Mouse (Mus musculus) megakaryocyte, adult 5-6 weeks (primary cell): ENCODE data around the gene Gmeb2. TPM values are rescaled to one million over a fixed set of nuclear protein-coding genes. Genes with fewer than 3 reads are reported as not detected.
A peak's percentile ranks its signal among the peaks of the same experiment; 100 is the strongest.

Experiments used
- ATAC-seq: 2 replicates; pipeline ENCODE4 v1.8.0; 2016; ENCODE audit warnings: mild to moderate bottlenecking, inconsistent platforms; ENCODE audit not compliant: poor library complexity, severe bottlenecking
- total RNA-seq, 2 experiments: library from RNA; stranded (forward) in 1 of 2; stranded (reverse) in 1 of 2; fragments of 153-499, 151-499 nt in 1 of 2; fragments of 221-1000, 200-1000 nt in 1 of 2; gene quantifications; 2 replicates each; pipeline versions ENCODE4 v1.2.3 to v1.2.4; 2015 to 2017

The Gmeb2 gene
- total RNA-seq, 2 experiments from 2014 or later = 12.5 to 13.4 TPM

DNA sequence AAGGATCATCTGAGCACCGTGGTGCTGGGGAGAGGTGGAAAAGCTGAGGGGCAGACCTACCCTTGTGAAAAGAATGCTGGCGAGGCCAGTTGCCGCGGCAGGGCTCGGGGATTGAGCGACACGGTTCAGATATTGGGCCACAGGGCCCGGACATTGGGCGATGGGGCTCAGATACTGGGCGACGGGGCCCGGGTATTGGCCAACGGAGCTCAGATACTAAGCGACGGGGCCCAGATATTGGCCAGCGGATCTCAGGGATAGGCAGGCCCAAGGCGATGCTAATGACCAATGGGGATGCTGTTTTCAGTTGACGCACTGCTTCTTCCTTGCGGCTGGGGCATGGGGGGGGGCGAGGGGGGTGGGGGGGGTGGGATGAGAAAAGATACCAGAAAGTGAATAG, 56.7 kb downstream of the Gmeb2 start:
- ATAC-seq = no peak

DNA sequence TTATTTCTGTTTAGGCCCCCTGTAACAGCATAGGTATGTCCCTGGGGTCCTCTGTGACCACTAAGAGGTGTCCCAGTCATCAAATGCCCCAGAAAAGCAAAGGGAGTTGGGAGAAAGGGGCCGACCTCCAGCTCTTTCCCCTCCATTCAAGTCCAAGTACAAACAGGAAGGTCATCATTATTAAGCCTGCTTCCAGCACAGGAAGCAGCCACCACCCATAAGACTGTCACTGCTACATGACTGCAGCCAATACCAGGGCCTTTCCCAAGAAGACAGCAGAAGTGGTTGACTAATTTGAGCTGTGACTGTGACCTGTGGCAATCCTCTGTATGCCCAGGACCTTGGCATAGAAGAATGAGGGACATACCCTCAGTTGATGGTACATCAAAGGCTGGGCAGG, 59.5 kb downstream of the Gmeb2 start:
- no peak for ATAC-seq

DNA sequence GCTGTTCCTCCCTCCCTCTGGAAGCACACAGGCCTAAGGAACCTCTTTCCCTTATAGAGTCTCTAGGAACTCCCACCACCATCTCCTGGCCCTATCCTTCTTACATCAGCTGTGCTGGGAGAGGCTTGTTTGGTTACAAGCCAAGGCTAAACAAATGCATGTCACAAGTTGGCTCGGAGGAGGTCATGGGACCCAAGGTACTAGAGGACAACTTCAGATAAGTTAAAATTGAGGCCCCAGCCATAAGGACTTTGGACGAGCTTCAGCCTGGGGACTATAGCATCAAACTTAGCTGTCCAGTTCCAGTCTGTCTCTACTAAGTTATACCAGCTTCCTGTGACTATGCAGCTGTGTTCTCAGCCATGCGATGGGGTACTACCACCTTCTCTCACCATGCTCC, 60.7 kb downstream of the Gmeb2 start:
- ATAC-seq = no peak

DNA sequence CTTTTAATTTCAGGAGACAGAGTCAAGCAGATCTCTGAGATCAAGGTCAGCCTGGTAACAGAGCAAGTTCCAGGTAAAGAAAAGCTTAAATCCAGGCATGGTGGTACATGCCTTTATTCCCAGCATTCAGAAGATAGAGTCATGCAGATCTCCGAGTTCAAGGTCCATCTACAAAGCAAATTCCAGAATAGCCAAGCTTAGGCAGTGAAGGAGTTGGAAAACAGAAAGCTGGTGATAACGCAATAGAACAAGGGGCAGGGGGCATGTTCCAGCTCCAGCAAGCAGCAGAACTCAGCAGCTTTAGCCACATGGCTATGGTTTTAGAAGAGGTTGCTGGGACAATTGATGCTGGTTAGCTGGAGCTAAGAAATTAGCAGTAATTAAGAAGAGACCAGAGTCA, 62.8 kb downstream of the Gmeb2 start:
- no peak for ATAC-seq

DNA sequence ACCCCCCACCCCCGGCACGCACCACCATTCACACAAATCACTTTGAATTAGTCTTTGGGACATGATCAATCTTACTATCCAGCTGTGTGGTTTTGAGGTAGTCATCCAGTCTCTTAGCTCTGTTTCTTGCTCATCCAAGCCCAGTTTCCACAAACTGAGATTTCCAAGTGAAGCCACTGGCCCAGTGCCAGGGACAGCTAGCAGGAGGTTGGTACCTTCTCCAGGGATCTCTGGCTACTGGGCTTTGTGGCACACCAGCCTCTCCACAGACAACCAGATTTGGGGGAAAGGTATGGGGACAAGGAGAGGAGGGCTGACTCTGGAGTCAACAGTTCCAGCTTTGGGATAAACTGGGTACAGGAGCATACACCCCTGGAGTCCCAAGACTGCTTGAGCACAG, 67.5 kb downstream of the Gmeb2 start:
- no peak for ATAC-seq

DNA sequence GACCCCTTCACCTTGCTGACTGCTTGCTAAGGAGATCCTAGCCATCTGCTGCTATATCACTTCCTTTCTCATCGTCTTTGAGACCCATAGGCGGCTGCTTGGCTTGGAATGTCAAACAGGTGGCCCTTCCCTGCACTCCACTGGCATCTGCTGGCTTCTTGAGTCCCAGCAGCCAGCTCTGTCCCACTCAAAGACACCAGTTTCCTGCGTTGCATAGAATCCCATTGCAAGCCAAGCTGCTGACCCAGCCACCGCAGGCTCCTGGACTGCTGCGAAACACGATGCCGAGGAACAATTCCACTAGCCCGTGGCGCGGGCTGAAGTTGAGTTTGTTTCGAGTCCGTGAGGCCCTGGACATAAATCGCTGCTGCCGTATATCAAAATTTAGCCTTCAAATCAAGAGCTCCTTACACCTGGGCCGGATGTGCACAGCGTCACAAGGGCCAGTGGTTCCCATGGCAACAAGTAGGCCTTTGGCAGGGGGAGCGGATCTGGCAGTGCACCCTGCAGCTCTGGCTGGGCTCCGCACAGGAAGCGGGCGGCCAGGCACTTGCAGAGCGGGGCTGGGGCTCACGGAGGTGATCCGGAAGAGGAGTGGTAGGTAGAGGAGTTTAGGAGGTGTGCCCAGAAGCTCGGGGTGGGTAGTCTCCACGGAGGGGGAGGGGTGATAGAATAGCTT, 68.2 kb downstream of the Gmeb2 start, which contains the start of gene Fndc11:
TSS of gene Fndc11 (plus strand) at position 476 of the 679 bp plus-strand sequence.
- peak; percentile 96 for ATAC-seq

DNA sequence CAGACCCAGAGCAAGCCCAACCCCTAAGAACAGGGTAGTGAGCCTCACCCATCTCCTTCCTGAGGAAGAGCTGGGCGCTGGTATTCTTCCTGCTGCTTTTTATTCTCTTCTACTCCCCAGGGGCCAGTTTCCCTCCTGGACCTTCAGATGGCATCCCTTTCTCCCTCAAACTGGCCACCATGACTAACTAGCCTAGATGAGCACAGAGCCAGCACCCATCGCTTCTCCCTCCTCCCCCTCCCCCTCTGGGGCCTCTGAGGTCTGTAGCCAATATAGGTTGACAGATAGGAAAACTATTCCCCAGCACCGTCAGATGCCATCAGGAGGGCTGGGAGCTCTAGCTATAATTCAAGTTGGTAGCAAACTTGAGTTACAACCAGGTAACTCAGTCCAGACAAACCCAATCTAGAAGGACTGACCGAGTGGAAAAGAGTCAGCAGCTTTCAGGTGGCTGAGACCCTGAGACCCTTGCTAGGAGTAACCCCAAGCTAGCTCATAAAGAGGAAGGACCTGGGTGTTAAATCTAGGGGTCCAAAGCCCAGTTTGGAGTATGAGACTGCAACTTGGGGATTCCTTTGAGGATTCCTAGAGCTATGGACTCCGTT, 68.9 kb downstream of the Gmeb2 start:
- ATAC-seq = no peak

DNA sequence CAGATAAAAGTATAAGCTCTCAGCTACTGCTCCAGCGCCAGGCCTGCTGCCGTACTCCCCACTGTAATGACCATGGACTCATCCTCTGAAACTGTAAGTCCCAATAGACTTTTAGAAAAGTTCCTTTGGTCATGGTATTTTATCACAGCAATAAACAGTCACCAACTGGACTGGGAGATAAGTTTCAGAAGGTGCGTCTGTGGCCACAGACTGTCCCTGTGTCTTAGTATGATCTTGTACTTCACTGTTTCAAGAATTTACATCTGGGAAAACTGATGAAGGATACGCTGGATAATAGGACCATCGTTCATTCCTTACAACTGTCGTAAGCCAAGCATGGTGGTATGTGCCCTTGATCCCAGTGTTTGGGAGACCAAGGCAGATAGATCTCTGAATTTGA, 71.8 kb downstream of the Gmeb2 start:
- no peak for ATAC-seq

DNA sequence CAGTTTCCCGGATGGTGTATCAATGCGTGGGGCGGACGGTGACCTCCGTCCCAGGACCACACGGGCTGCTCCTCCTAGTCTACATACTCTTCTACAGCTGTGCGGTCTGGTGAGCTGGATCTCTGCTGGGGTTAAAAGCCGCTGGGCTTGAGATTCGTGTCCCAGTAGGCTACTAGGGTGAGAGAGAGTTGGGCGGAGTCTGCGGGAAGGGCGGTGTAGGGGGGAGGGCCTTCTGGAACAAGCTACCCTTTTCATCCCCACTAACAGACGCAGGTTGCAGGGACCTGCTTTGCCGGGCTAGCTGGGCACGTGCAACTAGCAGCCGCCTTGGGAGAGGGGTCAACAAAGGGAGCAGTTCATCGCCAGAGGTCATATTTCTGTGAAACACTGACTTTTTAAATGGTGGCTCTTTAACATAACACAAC, 74.8 kb downstream of the Gmeb2 start, which contains the start of gene Srms:
TSS of gene Srms (minus strand) at position 165 of the 425 bp plus-strand sequence.
- ATAC-seq = peak; percentile 56

DNA sequence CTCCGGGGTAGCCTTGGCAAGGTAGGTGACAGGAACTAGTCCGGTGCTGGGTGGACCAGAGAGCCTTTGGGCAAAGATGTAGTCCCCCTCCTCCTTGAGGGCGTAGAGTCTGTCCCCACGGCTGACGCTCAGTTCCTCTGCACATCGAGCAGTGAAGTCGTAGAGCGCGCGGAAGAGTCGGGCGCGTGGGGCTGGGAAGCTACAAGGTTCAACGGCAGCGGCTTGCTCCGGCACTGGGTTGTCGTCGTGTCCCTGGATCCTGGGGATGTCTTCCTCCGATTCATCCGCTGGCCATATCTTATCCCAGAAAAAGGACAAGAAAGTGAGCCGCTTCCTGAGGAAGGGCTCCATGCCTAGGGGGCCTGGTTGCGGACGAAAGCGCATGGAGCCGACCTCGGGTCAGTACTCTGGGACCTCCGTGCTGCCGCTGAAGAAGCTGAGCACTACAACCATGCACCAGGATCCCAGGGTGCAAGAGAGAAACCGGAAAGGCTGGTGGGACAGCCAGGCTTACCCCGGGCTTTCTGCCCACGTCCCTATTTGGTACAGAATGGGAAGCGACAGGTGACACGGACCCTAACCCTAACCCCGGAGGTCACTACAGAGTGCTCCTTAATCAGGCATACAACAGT, 75.3 kb downstream of the Gmeb2 start:
- peak; percentile 49 for ATAC-seq

DNA sequence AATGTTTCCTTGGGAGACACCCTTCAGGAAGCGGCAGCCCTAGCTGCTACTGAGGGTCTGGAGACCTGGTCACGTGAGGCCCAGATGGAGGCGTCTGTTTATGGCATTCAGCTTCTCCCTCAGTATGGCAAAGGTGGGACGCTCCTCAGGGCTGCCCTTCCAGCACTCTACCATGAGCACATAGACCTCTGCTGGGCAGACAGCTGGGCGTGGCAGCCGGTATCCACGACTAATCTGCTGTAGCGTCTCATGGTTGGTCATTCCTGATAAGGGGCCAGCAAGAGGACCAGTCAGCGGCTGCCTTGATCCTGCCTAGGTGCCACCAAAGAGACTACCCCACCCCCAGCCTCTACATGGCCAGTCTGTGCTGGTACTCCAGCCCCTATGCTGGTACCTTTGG, 81.7 kb downstream of the Gmeb2 start:
- ATAC-seq = no peak; the same call in 1 of the 2 replicates

DNA sequence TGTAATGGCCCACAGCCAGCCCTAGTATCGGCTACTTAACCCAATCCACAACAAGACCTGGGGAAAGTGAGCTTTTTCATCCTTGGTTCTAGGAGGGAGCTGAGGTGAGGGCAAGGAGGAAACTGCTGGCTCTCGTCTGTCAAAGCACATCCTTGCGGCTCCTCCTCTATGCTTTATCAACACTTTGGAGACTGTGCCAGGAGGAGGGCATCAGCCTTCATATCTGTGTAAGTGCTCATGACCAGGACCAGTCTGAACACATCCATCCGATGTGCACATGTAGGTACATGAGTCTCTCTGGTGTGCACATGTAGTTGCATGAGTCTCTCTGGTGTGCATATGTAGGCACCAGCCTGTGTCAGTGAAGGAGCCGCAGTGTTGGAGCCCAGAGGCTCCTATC, 82.2 kb downstream of the Gmeb2 start:
- ATAC-seq = no peak

DNA sequence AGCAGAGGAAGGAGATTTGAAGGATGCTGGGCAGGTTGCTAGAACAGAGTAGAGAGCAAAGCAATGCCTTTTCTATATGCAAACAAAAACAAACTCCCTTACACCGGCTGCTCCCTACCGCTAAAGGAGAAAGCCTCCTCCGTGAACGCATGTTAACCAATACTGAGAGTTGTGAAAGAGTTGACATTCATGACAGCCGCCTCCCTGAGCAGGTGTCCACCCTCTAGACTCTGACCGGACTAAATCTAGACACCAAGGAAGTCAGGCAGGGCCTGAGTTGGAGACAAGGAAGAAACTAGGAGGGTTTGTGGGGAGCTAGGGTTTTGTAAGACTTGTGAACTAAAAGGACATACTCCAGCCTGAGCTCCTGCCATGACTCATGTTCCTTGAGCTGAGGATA, 84.9 kb downstream of the Gmeb2 start:
- no peak for ATAC-seq

DNA sequence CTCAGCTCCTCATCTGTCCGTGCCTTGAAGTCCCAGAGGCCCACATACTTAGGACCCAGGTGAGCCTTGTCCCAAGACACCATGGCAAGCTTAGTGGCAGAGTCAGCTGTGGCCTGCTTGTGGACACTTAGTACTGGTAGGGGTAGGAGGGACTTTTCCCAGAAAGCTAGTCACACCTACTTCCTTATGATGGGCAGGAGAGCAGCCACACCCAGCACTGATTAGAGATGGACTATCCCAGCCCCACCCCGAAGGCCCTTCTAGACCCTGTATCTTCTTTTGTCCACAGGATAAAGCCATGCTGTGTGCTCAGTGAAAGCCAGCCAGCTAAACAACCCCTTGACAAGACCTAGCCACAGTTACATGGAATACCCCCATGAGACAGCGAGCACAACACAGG, 85.4 kb downstream of the Gmeb2 start, which contains the start of gene Ptk6:
TSS of gene Ptk6 (minus strand) at position 368 of the 400 bp plus-strand sequence.
- ATAC-seq = no peak

DNA sequence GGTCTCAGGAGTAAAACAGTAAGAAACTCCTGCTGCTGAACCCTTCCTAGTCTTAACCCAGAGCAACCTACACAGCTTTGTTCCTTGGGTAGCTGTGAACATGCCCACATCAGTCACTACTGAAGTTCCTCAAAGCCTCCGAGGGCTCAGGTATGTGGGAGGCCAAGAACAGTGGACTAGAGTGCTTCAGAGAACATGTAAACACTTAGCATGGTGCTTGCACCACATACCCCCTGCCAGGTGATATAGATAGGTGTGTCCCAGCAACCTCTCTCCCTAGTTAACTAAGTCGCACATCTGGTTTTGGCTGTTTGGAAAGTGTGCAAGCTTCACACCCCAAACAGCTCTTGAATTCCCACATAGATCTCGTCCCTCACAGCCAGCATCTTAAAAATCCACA, 86.2 kb downstream of the Gmeb2 start:
- ATAC-seq = no peak

Other genes with a start within 250 kb of the Gmeb2 start
- not detected in 2 replicates for gene Chrna4, start 244.5 kb downstream of the Gmeb2 start, total RNA-seq (2015)
- gene Chrna4, start 244.5 kb downstream of the Gmeb2 start, total RNA-seq (2017) = not detected in 2 replicates
- not detected in 2 replicates for gene Kcnq2, start 152.7 kb downstream of the Gmeb2 start, total RNA-seq (2015)
- gene Kcnq2, start 152.7 kb downstream of the Gmeb2 start, total RNA-seq (2017) = not detected in 2 replicates
- not detected in 2 replicates for gene Eef1a2, start 131.0 kb downstream of the Gmeb2 start, total RNA-seq (2015)
- gene Eef1a2, start 131.0 kb downstream of the Gmeb2 start, total RNA-seq (2017) = not detected in 2 replicates
- 87.9 and 88.9 TPM in 2 replicates for gene Ppdpf, start 100.8 kb downstream of the Gmeb2 start, total RNA-seq (2015)
- 55.7 and 56.1 TPM in 2 replicates for gene Ppdpf, start 100.8 kb downstream of the Gmeb2 start, total RNA-seq (2017)
- gene Ptk6, start 85.2 kb downstream of the Gmeb2 start, total RNA-seq (2015) = not detected in 2 replicates
- gene Ptk6, start 85.2 kb downstream of the Gmeb2 start, total RNA-seq (2017) = not detected in 2 replicates
- not detected in 2 replicates for gene Srms, start 74.8 kb downstream of the Gmeb2 start, total RNA-seq (2015)
- not detected in 2 replicates for gene Srms, start 74.8 kb downstream of the Gmeb2 start, total RNA-seq (2017)
- gene Fndc11, start 68.0 kb downstream of the Gmeb2 start, total RNA-seq (2015) = not detected in 2 replicates
- gene Fndc11, start 68.0 kb downstream of the Gmeb2 start, total RNA-seq (2017) = not detected in 2 replicates
- 13.5 and 14.2 TPM in 2 replicates for gene Helz2, start 46.0 kb downstream of the Gmeb2 start, total RNA-seq (2015)
- gene Helz2, start 46.0 kb downstream of the Gmeb2 start, total RNA-seq (2017) = 11.0 and 14.6 TPM in 2 replicates
- gene Stmn3, start 26.5 kb upstream of the Gmeb2 start, total RNA-seq (2015) = not detected in 2 replicates
- gene Stmn3, start 26.5 kb upstream of the Gmeb2 start, total RNA-seq (2017) = not detected in 2 replicates
- 26.8 and 34.1 TPM in 2 replicates for gene Rtel1, start 31.7 kb upstream of the Gmeb2 start, total RNA-seq (2015)
- 21.6 and 25.8 TPM in 2 replicates for gene Rtel1, start 31.7 kb upstream of the Gmeb2 start, total RNA-seq (2017)
- 4.9 and 7.9 TPM in 2 replicates for gene Zgpat, start 76.9 kb upstream of the Gmeb2 start, total RNA-seq (2015)
- gene Zgpat, start 76.9 kb upstream of the Gmeb2 start, total RNA-seq (2017) = 28.0 and 29.5 TPM in 2 replicates
- 22.8 and 29.9 TPM in 2 replicates for gene Arfrp1, start 77.4 kb upstream of the Gmeb2 start, total RNA-seq (2015)
- 37.2 and 43.3 TPM in 2 replicates for gene Arfrp1, start 77.4 kb upstream of the Gmeb2 start, total RNA-seq (2017)
- 21.5 and 25.4 TPM in 2 replicates for gene Lime1, start 92.0 kb upstream of the Gmeb2 start, total RNA-seq (2015)
- 20.4 and 28.9 TPM in 2 replicates for gene Lime1, start 92.0 kb upstream of the Gmeb2 start, total RNA-seq (2017)
- 1.4 and 2.5 TPM in 2 replicates for gene Zbtb46, start 171.4 kb upstream of the Gmeb2 start, total RNA-seq (2015)
- gene Zbtb46, start 171.4 kb upstream of the Gmeb2 start, total RNA-seq (2017) = 2.3 and 3.9 TPM in 2 replicates
- gene Abhd16b, start 205.2 kb upstream of the Gmeb2 start, total RNA-seq (2015) = not detected in 2 replicates
- gene Abhd16b, start 205.2 kb upstream of the Gmeb2 start, total RNA-seq (2017) = not detected in 2 replicates
- 37.8 and 55.2 TPM in 2 replicates for gene Tpd52l2, start 209.1 kb upstream of the Gmeb2 start, total RNA-seq (2015)
- gene Tpd52l2, start 209.1 kb upstream of the Gmeb2 start, total RNA-seq (2017) = 61.6 and 102 TPM in 2 replicates
- 32.2 and 35.1 TPM in 2 replicates for gene Dnajc5, start 232.4 kb upstream of the Gmeb2 start, total RNA-seq (2015)
- gene Dnajc5, start 232.4 kb upstream of the Gmeb2 start, total RNA-seq (2017) = 39.7 and 44.9 TPM in 2 replicates